12 mouse cellular contexts compared by ENCODE assay signal in the genomic region with DNA sequence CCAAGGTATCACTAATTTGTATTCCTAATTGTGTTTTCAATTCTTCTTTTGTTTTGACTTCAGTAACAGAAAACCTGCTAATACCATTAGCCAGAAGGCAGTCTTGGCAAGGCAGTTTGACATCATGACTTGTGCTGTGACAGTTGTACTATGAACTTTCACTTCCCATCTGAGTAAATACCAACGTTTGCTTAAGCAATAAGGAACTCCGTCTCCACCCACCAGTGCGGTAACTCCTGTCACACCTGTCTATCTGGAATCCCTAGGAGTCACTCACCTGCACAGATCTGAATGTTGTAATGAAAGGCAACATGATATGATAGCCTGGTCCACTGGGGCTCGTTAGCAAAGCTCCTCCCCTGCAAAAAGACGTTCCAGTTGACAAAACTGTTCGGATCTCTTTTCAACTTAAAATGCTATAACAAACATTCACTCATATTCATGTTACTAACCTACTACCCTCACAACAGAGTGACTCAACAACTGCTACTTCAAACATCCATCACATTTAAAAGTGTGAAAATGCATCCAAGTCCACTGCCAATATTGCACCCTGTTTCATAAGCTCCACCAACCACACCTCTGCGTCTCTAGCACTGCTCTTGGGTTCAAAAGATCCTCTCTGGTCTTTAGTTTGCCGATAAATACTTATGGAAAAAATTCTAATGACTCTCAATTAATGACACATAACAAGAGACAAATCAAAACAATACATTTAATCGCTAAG. TPM values are rescaled to one million over a fixed set of nuclear protein-coding genes. Genes with fewer than 3 reads are reported as not detected.
A peak's percentile ranks its signal among the peaks of the same experiment; 100 is the strongest.
DNase-seq lines count a peak whose midpoint lies in the region; ATAC-seq and TF ChIP-seq lines count a peak whose summit lies in the region.
"Had no signal": no experiment of that assay in that cellular context is flagged by ENCODE, and none has a peak within 500 bp of the region (broad histone marks: within the 10 kb centered on the region; RNA-seq: fewer than 3 reads in every experiment).

No protein-coding gene starts in this region.

- H3K4me1 ChIP-seq in liver, embryonic 14.5 days (replicated peaks; ENCODE audit: control insufficient read depth in 2 of 2, insufficient read depth in 2 of 2, low read length in 1 of 2), result peaks cover 0 to 14% of the 10 kb centered on the region in 2 experiments; a peak in 3 of 4 replicates
- peaks cover 19% of the 10 kb centered on the region for H3K4me1 ChIP-seq in forebrain, embryonic 15.5 days

- peak overlapping the region in 1 of 2 experiments; percentile 3; a peak in 1 of 4 replicates for H3K4me3 ChIP-seq in liver, embryonic 14.5 days (ENCODE audit: insufficient read depth in 1 of 2, low read depth in 2 of 2, low read length in 2 of 2)
- no peak overlapping the region for H3K4me3 ChIP-seq in forebrain, embryonic 15.5 days

- no peak for TF ChIP-seq EP300 in liver, embryonic 14.5 days (IDR thresholded peaks at IDR 0.05; ENCODE audit: low read depth)

- no peaks in the 10 kb centered on the region for H3K27me3 ChIP-seq in liver, embryonic 14.5 days (ENCODE audit: control insufficient read depth, insufficient read depth, low read length)
- H3K27me3 ChIP-seq in forebrain, embryonic 15.5 days, result no peaks in the 10 kb centered on the region

- peak overlapping the region; percentile 78 for H3K4me2 ChIP-seq in liver, embryonic 14.5 days (ENCODE audit: low read depth)
- H3K4me2 ChIP-seq in forebrain, embryonic 15.5 days (replicated peaks), result no peak overlapping the region

- no peaks in the 10 kb centered on the region; the same call in 1 of the 2 replicates for H3K36me3 ChIP-seq in liver, embryonic 14.5 days (replicated peaks; ENCODE audit: control insufficient read depth, insufficient read depth, low read depth)
- H3K36me3 ChIP-seq in forebrain, embryonic 15.5 days, result peaks cover 6% of the 10 kb centered on the region; the same call in 1 of the 2 replicates

- no peak for ATAC-seq in liver, embryonic 14.5 days (ENCODE audit: insufficient read depth)
- ATAC-seq in forebrain, embryonic 15.5 days (replicated peaks), result no peak
- no peak for ATAC-seq in activated CD4-positive, CD25-positive, alpha-beta regulatory T cell, adult 4 months

- no peak overlapping the region for H3K9ac ChIP-seq in liver, embryonic 14.5 days (replicated peaks)
- H3K9ac ChIP-seq in forebrain, embryonic 15.5 days (replicated peaks), result no peak overlapping the region

- H3K9me3 ChIP-seq in liver, embryonic 14.5 days (ENCODE audit: control insufficient read depth, low read length), result no peaks in the 10 kb centered on the region
- H3K9me3 ChIP-seq in forebrain, embryonic 15.5 days, result no peaks in the 10 kb centered on the region

- peak; percentile 11 for DNase-seq in adrenal gland, adult 2 months
- no peak for DNase-seq in adrenal gland, postnatal 25 days
- peak; percentile 40 for DNase-seq in urinary bladder, postnatal 14 days (ENCODE audit: low spot score)
- no peak for DNase-seq in urinary bladder, adult 2 months (ENCODE audit: low spot score)
- DNase-seq in liver, embryonic 14.5 days (ENCODE audit: low read depth in 3 of 3, low spot score in 3 of 3), result no peak
- no peak for DNase-seq in thymus, postnatal 36 days
- DNase-seq: adrenal gland, postnatal 36 days had no signal

- H3K27ac ChIP-seq in liver, embryonic 14.5 days, result no peak overlapping the region
- H3K27ac ChIP-seq in forebrain, embryonic 15.5 days (replicated peaks), result no peak overlapping the region

- 64% methylated on average over 9 of the region's 9 CpGs for WGBS in liver, embryonic 14.5 days (ENCODE audit: insufficient replicate concordance)
- WGBS in forebrain, embryonic 15.5 days, result 73% methylated on average over 9 of the region's 9 CpGs

- no peak for TF ChIP-seq CTCF in liver, embryonic 14.5 days (IDR thresholded peaks at IDR 0.05; ENCODE audit: low read depth)

RNA-seq across cellular contexts. Expression of a gene that starts 2.1 kb away (rescaled TPM):
- total RNA-seq in adrenal gland, adult 2 months (2021), result 10 to 100 TPM; 17.7 to 25.2 TPM
- polyA plus RNA-seq in adrenal gland, adult 2 months (2012; rRNA removed), result 2.0 and 2.2 TPM in 2 replicates
- total RNA-seq in adrenal gland, postnatal 25 days (2021), result 18.3 and 19.7 TPM in 2 replicates
- polyA plus RNA-seq in urinary bladder, adult 2 months (2012; rRNA removed), result 21.8 and 29.5 TPM in 2 replicates
- 7.1 and 11.4 TPM in 2 replicates for polyA plus RNA-seq in liver, embryonic 14.5 days (2012; rRNA removed)
- polyA plus RNA-seq in liver, embryonic 14.5 days (2014; fragmentation: Nextera tagmentation; extraction: Ambion mirVana), result 13.0 and 13.4 TPM in 2 replicates
- polyA plus RNA-seq in forebrain, embryonic 15.5 days (2015; fragmentation: Nextera tagmentation; extraction: Ambion mirVana), result 18.8 and 20.0 TPM in 2 replicates
- 1 to 10 TPM; 4.2 to 4.9 TPM for polyA plus RNA-seq in activated CD4-positive, CD25-positive, alpha-beta regulatory T cell, adult 4 months (2017; shearing (Covaris generic))

RNA-seq across cellular contexts. Expression of a gene that starts 38.5 kb away (rescaled TPM):
- total RNA-seq in adrenal gland, adult 2 months (2021), result 1 to 10 TPM in 1 of 2 experiments, under 1 TPM in 1; 0.62 to 1.7 TPM
- polyA plus RNA-seq in adrenal gland, adult 2 months (2012; rRNA removed), result 0.19 and 0.35 TPM in 2 replicates
- total RNA-seq in adrenal gland, postnatal 25 days (2021), result 1.4 and 3.9 TPM in 2 replicates
- 2.2 and 2.5 TPM in 2 replicates for polyA plus RNA-seq in urinary bladder, adult 2 months (2012; rRNA removed)
- 9.9 and 10.5 TPM in 2 replicates for polyA plus RNA-seq in liver, embryonic 14.5 days (2012; rRNA removed)
- polyA plus RNA-seq in liver, embryonic 14.5 days (2014; fragmentation: Nextera tagmentation; extraction: Ambion mirVana), result 20.7 and 23.4 TPM in 2 replicates
- polyA plus RNA-seq in forebrain, embryonic 15.5 days (2015; fragmentation: Nextera tagmentation; extraction: Ambion mirVana), result 0.11 TPM in 1 of 2 replicates, not detected in the other
- polyA plus RNA-seq in activated CD4-positive, CD25-positive, alpha-beta regulatory T cell, adult 4 months (2017; shearing (Covaris generic)), result not detected
- total RNA-seq: layer of hippocampus, adult 8-10 months had no signal
- polyA plus RNA-seq: C2C12; embryonic facial prominence, embryonic 11.5 days had no signal

RNA-seq across cellular contexts. Expression of a gene that starts 39.8 kb away (rescaled TPM):
- 10 to 100 TPM; 48.7 to 78.2 TPM for total RNA-seq in adrenal gland, adult 2 months (2021)
- polyA plus RNA-seq in adrenal gland, adult 2 months (2012; rRNA removed), result 8.9 and 10.5 TPM in 2 replicates
- total RNA-seq in adrenal gland, postnatal 25 days (2021), result 74.6 and 84.0 TPM in 2 replicates
- polyA plus RNA-seq in urinary bladder, adult 2 months (2012; rRNA removed), result 53.4 and 70.8 TPM in 2 replicates
- polyA plus RNA-seq in liver, embryonic 14.5 days (2012; rRNA removed), result 14.8 and 20.7 TPM in 2 replicates
- 20.5 and 21.0 TPM in 2 replicates for polyA plus RNA-seq in liver, embryonic 14.5 days (2014; fragmentation: Nextera tagmentation; extraction: Ambion mirVana)
- polyA plus RNA-seq in forebrain, embryonic 15.5 days (2015; fragmentation: Nextera tagmentation; extraction: Ambion mirVana), result 66.0 and 67.5 TPM in 2 replicates
- polyA plus RNA-seq in activated CD4-positive, CD25-positive, alpha-beta regulatory T cell, adult 4 months (2017; shearing (Covaris generic)), result 10 to 100 TPM; 42.6 to 47.7 TPM

Comparison
In these comparisons a context has a peak if more than half of its experiments do, and no peak if none do; other contexts are left out.
1. DNase-seq: peak in adrenal gland, adult 2 months (single experiment) and urinary bladder, postnatal 14 days (single experiment); none in adrenal gland, postnatal 25 days (single experiment), urinary bladder, adult 2 months (single experiment), liver, embryonic 14.5 days (0 of 3) and thymus, postnatal 36 days (0 of 2).